Mouse (Mus musculus) spleen, adult 2 months (tissue): ENCODE measurements around the gene Muc1. TPM values are rescaled to one million over a fixed set of nuclear protein-coding genes. Genes with fewer than 3 reads are reported as not detected.

Experiments used
- DNase-seq, 2 experiments: peaks; one replicate each; pipeline versions ENCODE4 v3.0.0 to v3.0.0-alpha.2; 2012 to 2021; ENCODE audit warnings: low spot score in 2 of 2, low read depth in 1 of 2
- H3K27ac ChIP-seq: fragments of 200-500 bp; 2 replicates; pipeline ENCODE4 v1.5.1; 2012; ENCODE audit warnings: low read length, inconsistent platforms; ENCODE audit not compliant: insufficient read depth
- H3K27me3 ChIP-seq: fragments of 200-500 bp; 2 replicates; pipeline ENCODE4 v1.6.1; 2012; ENCODE audit warnings: mild to moderate bottlenecking, moderate library complexity, low read length, inconsistent platforms; ENCODE audit not compliant: control insufficient read depth, insufficient read depth
- H3K36me3 ChIP-seq: fragments of 200-500 bp; 2 replicates; pipeline ENCODE4 v1.6.1; 2012; ENCODE audit warnings: mild to moderate bottlenecking, low read length, inconsistent platforms; ENCODE audit not compliant: control insufficient read depth, insufficient read depth
- H3K4me1 ChIP-seq: fragments of 200-500 bp; 2 replicates; pipeline ENCODE4 v1.6.1; 2011; ENCODE audit warnings: inconsistent platforms; ENCODE audit not compliant: control insufficient read depth, insufficient read depth, insufficient read length
- H3K4me3 ChIP-seq: fragments of 200-500 bp; 2 replicates; pipeline ENCODE4 v1.5.1; 2011; ENCODE audit warnings: mild to moderate bottlenecking, inconsistent platforms; ENCODE audit not compliant: insufficient read depth, insufficient read length; ENCODE audit errors: extremely low read depth
- CTCF ChIP-seq: fragments of 200-500 bp; IDR thresholded peaks from 2 replicates; pipeline ENCODE4 v1.5.1; 2011; ENCODE audit warnings: mild to moderate bottlenecking, inconsistent platforms; ENCODE audit not compliant: insufficient read depth, insufficient read length, insufficient replicate concordance; ENCODE audit errors: extremely low read depth
- POLR2A ChIP-seq: fragments of 200-500 bp; IDR thresholded peaks from 2 replicates; pipeline ENCODE4 v1.6.1; 2011; ENCODE audit warnings: low read depth, low read length, inconsistent platforms
- WGBS: fragments of 180-500 bp; shearing (Covaris S2); methylation state at CpG from one replicate; pipeline ENCODE4 v1.1.7; 2018; 5-methylcytosine and 5-hydroxymethylcytosine counted together
- polyA plus RNA-seq: library from polyadenylated mRNA; depleted of rRNA; stranded (reverse); fragments of >200 nt; gene quantifications from 2 replicates; pipeline ENCODE4 v1.2.3, GENCODE M21; 2012

Muc1 gene
- polyA plus RNA-seq, 1 experiment = 17.4 TPM

- H3K27me3 ChIP-seq = no peaks in the 10 kb centered on the region
- H3K4me1 ChIP-seq = peaks cover 23% of the 10 kb centered on the region; the same call in 1 of the 2 replicates
- 40% methylated on average over 25 of the region's 25 CpGs for WGBS
- no peaks in the 10 kb centered on the region for H3K36me3 ChIP-seq
- peak overlapping the region; percentile 31; the same call in 1 of the 2 replicates for H3K4me3 ChIP-seq
- TF ChIP-seq CTCF (no peak), POLR2A (no peak)
- no peak overlapping the region for H3K27ac ChIP-seq
- peak in 1 of 2 experiments; percentile 50 for DNase-seq
These were observed 15.5 kb downstream of the Muc1 start for GRCm38 (mm10) chr3:89244158-89244981.

GRCm38 (mm10) chr3:89244982-89245687, 16.3 kb downstream of the Muc1 start:
- Histone ChIP-seq H3K4me1 (peaks cover 23% of the 10 kb centered on the region; the same call in 1 of the 2 replicates), H3K27me3 (no peaks in the 10 kb centered on the region), H3K27ac (no peak overlapping the region), H3K4me3 (peak overlapping the region; percentile 37), H3K36me3 (no peaks in the 10 kb centered on the region)
- DNase-seq = peak in 1 of 2 experiments; percentile 39
- TF ChIP-seq POLR2A = no peak
- no peak for TF ChIP-seq CTCF
- WGBS = 1% methylated on average over 22 of the region's 26 CpGs

GRCm38 (mm10) chr3:89245688-89246171, 16.9 kb downstream of the Muc1 start, which contains the start of gene Krtcap2:
Krtcap2 (plus strand) TSS chr3:89245966.
- TF ChIP-seq CTCF (no peak), POLR2A (no peak)
- WGBS = 6% methylated on average over 20 of the region's 20 CpGs
- H3K27ac ChIP-seq = peak within 1 kb of the TSS; percentile 51
- no peak for DNase-seq
- no peaks in the 10 kb centered on the region for H3K36me3 ChIP-seq
- H3K27me3 ChIP-seq = no peaks in the 10 kb centered on the region
- peak within 1 kb of the TSS; percentile 90 for H3K4me3 ChIP-seq
- H3K4me1 ChIP-seq = peaks cover 27% of the 10 kb centered on the region

- peak; percentile 78 to 83 for DNase-seq
- Histone ChIP-seq H3K4me1 (peaks cover 32% of the 10 kb centered on the region), H3K36me3 (no peaks in the 10 kb centered on the region), H3K27ac (peak within 1 kb of the TSS; percentile 51), H3K4me3 (peak within 1 kb of the TSS; percentile 90), H3K27me3 (no peaks in the 10 kb centered on the region)
- under 1% methylated on average over 42 of the region's 42 CpGs for WGBS
- TF ChIP-seq POLR2A (no peak; the same call in 1 of the 2 replicates), CTCF (peak; percentile 88; the same call in 1 of the 2 replicates)
These were observed 17.6 kb downstream of the Muc1 start, which contains the start of gene Trim46 for GRCm38 (mm10) chr3:89246261-89247100. Trim46 (minus strand) TSS chr3:89246309.

- 63% methylated on average over 4 of the region's 4 CpGs for WGBS
These were observed 18.6 kb downstream of the Muc1 start for GRCm38 (mm10) chr3:89247466-89247865.

More at GRCm38 (mm10) chr3:89247466-89247865, 18.6 kb downstream of the Muc1 start:
- H3K36me3 ChIP-seq = no peaks in the 10 kb centered on the region
- no peak overlapping the region for H3K27ac ChIP-seq
- DNase-seq = no peak
- H3K27me3 ChIP-seq = no peaks in the 10 kb centered on the region
- H3K4me3 ChIP-seq = no peak overlapping the region
- TF ChIP-seq CTCF (no peak), POLR2A (no peak)
- peaks cover 36% of the 10 kb centered on the region for H3K4me1 ChIP-seq
